Mouse (Mus musculus) frontal cortex, postnatal 25 days (tissue): ENCODE results near the gene Hivep1.

Experiments used
- DNase-seq, 2 experiments: peaks; one replicate each; pipeline ENCODE4 v3.0.0; 2022; ENCODE audit warnings: low spot score in 2 of 2

Gene Hivep1

GRCm38 (mm10) chr13:42076751-42077302, 25.0 kb downstream of the Hivep1 start:
- DNase-seq, result no peak

GRCm38 (mm10) chr13:42077629-42078028, 25.8 kb downstream of the Hivep1 start:
- DNase-seq, result no peak

- no peak for DNase-seq
These were observed 28.5 kb downstream of the Hivep1 start for GRCm38 (mm10) chr13:42080131-42080916.

DNA sequence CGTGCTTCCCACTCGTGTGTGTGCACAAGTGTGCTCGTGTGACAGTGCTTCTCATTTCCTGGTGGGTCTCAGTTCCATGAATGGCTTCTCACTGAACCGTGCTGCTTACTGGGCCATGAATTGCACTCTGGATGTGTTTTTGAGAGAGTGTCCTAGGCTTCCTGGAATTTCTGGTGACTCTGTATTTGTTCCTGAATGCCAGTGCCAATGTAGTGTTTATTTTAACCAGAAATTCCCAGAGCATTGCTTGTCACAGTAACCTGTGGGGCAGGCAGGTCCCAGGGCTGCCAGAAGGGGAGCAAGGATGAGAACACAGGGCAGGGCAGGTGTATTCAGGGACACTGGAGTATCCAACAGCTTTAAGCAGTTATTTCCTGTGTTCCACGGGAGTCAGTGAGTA, 36.5 kb downstream of the Hivep1 start:
- no peak for DNase-seq

DNA sequence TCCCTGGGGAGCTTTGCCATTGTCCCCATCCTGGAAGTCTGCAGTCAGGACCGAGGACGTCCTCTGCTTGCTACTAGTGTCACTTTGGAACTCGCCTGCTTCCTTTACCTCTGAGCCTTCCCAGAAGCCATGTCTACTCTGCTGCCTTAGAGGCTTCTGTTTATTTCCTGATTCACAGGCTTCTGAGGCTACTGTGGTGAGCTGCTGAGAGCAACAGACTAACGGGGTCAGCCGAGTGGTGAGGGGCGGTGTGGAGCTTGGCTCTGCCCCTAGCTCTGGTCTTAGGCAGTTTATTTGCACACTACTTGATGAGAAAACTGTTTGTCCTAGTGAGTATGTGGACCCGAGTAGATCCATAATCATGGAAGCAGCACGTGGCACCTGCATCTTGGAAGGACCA, 37.2 kb downstream of the Hivep1 start:
- no peak for DNase-seq

GRCm38 (mm10) chr13:42090751-42091150, 38.9 kb downstream of the Hivep1 start:
- no peak for DNase-seq

DNA sequence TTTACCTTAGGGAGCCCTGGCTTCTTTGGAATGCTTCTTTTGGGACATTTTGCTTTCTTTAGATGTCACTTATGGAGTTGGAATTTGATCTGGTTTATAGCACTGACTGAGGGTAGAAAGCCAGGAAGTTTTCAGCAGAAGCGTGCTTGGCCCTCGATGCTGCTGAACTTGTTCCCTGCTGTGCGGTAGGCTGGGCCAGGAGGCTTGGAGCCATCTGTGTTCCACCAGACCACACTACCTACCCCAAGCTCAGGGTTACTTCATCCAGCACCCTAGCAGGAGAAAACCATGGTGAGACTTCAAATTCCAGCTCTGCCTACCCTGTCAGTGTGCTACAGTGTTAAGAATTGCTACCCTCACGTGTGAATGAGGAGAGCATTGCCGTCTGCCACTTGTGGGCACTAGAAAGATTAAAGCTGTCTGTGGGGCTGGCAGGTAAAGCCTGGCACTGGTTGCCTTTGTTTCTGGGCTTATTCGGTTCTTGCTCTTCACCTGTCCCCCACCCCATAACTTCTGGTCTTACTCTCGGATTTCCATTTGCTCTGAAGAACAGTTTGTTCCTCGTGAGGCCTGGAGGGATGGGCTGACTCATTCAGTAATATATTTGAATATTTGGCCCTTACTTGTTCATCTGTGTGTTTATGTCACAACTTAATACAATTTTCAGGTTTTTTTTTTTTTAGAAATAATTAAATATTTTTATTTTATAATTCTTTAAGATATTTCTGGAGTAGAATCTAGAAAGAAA, 40.7 kb downstream of the Hivep1 start:
- no peak for DNase-seq

DNA sequence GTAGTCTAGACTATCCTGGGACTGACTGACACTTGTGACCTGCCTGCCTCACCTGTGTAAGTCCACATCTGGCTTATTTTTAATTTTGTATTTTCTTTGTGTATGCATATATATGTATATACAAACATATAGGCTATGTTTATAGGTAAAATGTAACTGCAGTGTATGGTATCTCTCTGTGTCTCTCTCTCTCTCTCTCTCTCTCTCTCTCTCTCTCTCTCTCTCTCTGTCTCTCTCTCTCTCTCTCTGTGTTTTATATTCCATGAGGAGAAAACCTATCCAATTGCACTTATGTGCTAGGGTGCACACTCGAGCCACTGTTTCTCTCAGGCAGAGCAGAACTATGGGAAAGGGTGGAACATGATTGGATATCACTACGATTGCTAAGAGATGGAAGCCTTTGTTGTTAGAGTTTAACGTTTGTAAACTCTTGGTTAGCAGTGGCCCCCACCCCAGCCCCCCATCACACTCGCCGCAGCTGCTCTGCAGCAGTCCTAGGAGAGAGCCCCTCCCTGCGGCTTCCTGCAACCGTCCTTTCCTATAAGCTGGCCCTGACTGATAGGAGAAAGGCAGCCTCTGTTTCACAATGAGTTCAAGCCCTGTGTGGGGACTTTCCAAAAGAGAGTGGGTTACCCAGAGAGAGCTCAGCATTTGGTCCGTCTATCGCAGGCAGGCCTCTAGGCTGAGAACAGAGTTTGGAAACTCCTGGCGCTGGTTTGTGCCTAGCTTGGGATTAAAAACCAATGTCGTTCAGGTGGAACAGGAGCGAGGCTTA, 41.6 kb downstream of the Hivep1 start:
- no peak for DNase-seq

DNA sequence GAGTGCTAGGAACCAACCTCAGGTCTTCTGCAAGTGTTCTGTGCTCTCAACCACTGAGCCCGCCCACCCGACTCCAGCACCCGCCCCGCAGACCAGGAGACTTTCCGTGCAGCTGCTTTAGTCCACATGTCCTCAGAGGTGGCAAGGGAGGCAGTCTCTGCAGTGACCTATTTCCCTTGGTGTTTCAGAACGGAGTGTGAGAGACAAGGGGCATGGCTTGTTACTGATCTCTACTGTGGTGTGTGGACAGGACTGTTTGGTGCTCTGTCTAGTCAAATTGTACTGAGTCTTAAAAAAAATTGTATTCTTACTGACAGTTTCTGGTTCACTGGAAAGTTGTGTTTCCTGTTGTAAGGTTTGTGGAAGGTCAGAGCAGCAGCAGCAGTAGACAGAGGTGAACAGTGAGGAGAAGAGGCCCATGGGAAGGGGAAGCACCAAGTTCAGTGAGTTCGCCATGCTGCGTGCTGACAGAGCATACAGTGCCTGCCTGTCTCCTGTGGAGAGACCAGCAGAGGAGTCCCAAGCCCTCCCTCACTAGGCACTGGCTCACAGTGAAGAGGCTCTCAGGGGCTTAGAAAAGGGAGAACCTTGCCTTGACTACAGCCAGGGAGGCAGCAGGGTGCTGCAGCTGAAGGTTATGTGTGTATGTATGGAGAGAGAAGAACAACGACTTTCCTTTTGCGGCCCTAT, 44.1 kb downstream of the Hivep1 start:
- no peak for DNase-seq

DNA sequence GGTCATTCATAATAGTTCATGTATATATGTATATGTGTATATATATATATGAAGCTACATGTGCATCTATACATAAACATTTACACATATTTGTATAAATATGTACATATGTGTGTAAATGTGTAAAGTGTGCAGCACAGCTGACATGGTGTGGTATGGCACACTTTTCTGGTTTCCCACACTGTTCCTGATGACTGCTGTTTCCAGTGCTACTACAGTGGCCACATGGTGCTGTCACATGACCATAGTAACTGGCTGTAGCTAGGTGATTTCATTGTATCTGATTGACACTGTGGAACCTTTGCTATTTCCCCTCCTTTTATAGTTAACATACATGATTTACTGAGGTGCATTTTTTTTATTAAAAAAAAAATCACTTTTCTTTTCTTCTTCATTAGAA, 45.3 kb downstream of the Hivep1 start:
- no peak for DNase-seq

DNA sequence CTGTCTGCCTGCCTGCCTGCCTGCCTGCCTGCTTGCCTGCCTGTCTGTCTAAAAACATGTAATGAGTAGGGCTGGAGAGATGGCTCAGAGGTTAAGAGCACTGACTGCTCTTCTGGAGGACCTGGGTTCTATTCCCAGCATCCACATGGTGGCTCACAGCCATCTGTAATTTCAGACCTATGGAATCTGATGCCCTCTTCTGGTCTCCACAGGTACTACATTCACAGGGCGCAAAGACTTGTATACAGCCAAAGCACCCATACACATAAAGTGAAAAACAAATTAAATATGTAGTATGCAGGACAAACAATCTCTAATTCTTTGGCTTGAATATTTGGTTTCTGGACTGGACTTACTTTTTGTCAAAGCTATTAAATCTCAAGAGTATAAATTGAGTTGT, 46.7 kb downstream of the Hivep1 start:
- DNase-seq, result no peak

GRCm38 (mm10) chr13:42099523-42099922, 47.7 kb downstream of the Hivep1 start:
- DNase-seq, result no peak

DNA sequence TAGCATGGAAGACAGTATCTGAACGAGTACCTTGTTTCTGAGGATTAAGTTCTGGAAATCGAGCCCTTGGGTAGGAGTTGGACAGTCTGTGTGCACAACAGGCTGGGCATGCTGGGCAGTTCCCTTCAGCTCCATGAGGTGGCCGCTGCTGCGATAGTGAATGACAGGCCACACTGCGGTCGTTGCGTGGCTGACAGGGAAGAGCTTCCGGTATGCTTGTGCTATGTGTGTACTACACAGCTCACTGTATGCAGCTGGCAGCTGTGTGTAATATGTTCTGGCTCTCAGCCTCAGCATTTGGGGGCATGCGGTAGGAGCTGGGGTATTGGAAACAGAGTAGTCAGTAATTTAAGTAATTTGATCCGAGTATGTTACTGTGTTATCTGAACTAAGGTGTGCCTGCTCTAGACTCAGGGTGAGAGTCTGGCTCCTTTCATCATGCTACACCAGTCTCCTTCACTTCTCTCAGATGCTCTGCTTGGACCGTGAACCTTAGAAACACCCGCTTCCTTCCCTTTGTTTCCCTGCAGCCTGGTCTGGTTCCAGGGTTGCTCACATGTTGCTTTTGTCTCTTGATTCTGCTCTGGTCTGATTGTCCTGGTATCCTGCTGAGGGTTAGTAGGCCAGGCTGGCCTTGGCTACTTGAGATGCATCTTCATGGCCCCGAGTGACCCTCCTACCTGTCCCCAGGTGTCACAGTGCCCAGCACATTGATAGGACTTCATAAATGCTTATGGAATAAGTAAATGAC, 49.8 kb downstream of the Hivep1 start:
- no peak for DNase-seq

- DNase-seq, result peak; percentile 43 to 59
These were observed 51.2 kb downstream of the Hivep1 start for GRCm38 (mm10) chr13:42102980-42103379.

GRCm38 (mm10) chr13:42103486-42104166, 51.8 kb downstream of the Hivep1 start:
- DNase-seq, result no peak

DNA sequence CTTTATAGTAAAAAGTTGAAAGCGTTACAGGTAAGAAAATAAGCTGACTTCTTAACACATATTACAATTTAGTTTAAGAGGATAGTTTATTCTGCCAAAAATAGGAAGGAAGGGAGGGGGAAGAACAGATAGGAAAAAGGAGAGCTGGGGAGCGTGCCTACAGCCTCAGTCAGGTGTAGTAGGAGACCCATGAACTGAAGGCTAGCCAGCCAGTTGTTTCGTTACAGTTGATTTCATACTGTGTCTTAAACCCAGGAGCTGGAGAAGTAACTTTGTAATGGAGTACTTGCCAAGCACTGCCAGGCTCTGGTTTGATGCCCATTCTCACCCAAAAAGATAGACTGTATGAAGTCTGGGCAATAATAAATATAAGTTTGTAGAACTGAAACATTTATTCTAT, 52.5 kb downstream of the Hivep1 start:
- DNase-seq, result no peak

DNA sequence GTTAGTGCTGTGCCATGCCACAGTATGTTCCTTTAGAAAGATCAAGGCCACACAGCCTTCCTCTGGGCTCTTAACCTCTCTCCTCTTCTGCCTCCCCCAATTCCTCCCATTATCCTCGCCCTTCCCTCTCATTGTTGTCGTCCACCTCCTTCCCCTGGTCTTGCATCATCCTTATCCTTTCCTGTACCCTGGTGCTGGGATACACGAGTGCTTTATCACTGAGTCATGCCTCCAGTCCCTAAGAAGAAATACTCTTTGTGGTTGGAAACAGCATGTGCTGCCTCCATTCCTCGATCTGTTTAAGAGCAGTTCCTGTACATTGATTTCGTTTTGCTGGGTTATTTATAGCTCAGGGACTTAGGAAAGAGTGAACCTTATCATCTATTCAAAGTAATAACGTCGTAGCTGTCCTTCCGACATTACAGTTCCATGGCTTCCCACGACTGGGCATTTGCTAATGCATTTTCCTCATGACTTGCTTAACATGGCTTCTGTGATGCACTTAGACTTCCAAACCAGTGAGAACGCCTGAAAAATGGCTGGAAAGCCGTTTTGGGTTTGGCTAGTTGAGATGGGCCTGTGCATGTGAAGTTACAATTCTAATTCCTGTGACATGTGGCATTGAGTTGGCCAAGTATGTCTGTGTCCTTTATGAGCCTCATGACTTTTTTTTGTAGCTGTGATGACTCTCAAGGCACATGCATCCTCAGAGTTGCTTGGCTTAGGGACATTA, 56.8 kb downstream of the Hivep1 start:
- no peak for DNase-seq

DNA sequence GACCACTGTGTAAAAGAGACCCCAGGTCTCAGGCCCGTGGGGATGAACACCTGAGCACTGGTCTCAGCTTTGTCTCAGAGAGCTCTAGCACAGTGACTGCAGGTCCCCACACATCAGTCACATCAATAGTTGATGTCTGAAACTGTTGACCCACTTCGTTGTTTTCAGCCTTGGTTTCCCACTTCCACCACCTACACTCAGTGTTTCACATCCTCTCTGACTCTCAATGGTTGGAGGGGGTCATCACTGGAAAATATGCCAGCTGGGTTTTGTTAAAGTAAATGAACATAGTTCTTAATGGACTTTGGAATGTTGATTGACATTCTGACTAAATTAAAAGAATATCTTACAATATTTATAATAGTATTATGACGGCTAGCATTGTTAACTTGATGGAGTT, 58.6 kb downstream of the Hivep1 start:
- no peak for DNase-seq

DNA sequence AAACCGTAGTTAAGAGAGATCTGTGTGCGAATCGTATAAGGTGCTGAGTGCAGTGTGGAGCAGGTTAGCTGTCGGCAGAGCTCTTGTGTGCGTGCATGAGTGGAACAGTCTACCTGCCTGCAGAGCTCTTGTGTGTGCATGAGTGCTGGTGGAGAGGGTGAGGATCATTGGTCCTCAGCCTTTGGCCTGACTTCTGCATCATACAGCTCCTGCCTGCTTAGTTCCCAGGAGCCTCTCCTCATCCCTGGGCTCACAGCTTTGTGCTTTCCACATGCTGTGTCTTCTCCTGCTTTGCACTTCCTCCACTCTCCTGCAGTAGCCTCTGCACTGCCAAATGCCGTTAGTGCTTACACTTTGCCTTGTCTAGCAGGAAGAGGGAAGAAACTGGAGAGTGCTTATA, 60.2 kb downstream of the Hivep1 start:
- DNase-seq, result no peak

GRCm38 (mm10) chr13:42112748-42113147, 60.9 kb downstream of the Hivep1 start:
- DNase-seq, result no peak
